Mouse (Mus musculus) lung, adult 18-20 months (tissue): Measurements from ENCODE around the gene Nav2.

Experiments used
- DNase-seq, 2 experiments: peaks; one replicate each; pipeline ENCODE4 v3.0.0; 2022; ENCODE audit warnings: mixed read lengths in 2 of 2

The Nav2 gene

DNA sequence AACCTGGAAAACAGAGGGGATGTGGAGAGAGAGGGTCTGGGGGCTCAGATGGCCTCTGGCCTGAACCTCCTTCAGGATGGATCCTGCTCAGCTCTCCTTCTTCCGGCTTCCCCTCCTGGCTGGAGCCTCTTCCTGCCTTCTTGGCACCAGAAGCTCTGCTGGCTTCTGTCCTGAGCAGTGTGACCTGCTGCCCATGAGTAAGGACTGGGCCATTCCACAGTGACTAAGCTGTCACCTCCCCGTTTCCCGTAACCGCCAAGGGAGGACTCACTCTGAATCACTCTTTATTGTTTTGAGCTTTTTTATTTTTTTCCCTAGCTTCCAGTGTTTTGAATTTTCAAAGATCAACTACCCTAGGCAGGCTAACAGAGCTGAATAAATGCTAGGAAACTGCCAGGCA lies 304.5 kb downstream of the Nav2 start:
- no peak for DNase-seq

DNA sequence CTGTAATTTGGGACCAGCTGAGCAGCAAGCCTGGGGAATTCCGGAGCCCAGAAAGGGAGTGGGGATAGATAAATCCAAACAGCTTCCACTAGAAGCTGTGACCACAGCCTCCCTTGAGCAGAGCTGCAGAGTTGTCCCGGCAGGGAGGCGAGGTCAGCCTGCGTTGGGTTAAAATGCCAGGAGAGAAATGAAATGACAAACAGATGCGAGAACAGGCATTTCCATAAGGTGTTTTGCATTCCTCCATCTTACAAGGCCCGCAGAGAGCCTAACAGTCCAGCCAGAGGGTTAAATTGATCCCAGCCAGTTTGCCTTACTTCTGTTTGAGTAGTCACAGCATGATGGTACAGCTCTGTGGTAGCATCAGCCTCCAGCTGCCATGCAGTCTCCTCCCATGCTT lies 309.3 kb downstream of the Nav2 start:
- no peak for DNase-seq

DNA sequence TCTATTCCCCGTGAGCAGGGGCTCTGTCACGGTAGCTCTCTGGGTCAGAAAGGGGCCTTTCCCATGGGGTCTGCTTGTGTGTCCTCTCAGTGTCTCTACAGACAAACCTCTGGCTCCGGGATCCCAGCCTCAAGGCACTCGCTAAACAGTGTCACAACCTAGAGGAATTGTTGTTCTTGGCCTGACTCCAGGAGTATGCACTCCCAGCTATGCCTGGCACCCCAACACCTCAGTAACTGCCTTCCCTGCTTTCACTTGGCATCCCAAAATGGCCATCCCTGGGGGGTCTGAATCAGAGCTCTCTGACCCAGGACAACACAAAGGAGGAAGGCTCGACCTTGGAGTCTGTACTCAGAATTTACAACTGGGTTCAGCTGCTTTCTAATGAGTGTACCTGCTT lies 317.2 kb downstream of the Nav2 start:
- DNase-seq: peak in 1 of 2 experiments; percentile 50

DNA sequence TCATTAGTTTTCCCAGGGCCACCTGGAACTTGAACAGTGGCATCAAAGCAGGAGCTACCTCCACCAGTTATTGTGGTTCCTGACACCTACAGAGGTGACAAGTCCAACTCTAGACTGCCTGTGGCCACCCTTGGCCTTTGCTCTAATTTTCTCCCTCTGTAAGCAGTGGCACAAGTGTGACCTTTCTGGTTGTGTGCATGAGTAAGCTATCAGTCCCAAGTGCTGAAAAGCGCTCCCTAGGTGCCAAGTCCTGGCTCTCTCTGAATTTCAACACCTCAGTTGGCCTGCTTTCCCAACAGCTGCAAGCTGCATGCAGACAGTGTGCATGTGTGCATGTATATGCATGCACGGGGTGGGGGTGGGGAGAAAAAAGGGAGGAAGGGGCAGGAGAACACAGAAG lies 324.5 kb downstream of the Nav2 start:
- DNase-seq: no peak

DNA sequence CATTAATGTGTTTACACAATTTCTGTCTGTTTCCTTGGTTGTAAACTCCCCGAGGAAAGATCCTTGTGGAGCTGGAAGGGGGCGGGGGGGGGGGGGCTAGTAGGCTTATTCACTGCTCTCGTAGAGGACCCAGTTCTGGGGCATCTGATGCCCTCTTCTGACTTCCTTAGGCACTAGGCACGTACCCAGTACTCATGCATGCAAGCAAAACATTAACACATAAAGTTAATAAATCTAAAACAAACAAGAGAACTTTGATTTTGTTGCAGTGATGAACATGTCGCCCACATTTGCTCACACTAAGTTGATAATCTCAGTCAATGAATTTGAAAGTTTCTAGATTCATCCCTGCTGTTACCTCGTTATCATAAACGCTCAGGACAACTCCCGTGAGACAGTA lies 325.8 kb downstream of the Nav2 start:
- no peak for DNase-seq

DNA sequence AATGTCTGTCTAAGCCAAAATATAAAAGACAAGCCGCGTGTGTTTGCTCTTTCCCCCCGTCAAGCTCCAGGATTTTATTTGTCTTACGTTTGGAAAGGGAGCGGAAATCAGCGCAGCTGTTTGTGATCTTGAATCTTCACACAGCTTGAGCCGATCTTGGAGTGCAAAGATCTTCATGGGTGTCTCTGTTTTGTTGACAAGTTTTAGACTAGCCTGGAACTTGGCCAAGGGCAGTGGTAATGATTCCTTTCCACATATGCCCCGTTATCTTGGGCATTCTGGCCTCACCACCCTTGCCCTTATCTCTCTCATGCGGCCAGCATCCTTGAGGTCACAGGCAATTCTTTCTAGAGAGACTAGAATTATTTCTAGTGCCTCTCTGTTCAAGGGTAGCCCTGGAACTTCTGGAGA lies 326.8 kb downstream of the Nav2 start:
- peak in 1 of 2 experiments; percentile 22 for DNase-seq

DNA sequence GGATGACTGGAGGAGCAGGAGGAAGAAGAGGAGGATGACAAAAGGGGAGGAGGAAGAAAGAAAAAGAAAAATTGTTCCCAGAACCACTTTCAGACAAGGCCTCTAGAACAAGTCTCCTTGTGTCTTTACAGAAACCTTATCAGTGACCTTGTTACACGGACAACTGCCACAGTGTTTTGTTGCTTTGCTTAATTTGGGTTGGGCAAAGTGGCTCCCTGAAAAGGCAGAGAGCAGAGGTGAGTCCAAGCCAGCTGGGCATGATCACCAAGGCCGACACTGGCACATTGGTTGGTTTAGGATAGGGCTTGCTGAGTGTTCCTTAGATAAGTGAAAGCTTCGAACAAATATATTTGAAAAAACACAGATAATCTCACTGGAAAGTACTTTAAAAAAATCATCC lies 327.3 kb downstream of the Nav2 start:
- DNase-seq: no peak

DNA sequence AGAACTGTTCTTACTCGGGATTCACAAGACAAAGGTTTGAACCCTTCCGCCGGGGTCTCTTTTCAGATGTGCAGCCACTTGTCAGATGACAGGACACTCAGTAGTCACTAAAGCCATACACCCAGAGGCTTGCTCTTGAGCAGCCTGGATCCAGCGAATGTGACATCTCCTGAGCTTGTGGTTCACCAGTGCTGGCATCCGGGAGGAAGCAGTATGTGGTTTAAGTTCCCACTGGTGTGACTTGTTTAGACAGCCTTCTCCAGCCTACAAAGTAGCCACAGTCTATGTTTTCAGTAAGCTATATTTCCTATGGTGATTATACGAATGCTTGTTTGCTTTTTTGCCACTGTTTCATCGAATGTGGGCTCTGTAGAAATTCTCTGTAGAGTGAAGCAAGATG lies 331.9 kb downstream of the Nav2 start:
- DNase-seq: no peak

DNA sequence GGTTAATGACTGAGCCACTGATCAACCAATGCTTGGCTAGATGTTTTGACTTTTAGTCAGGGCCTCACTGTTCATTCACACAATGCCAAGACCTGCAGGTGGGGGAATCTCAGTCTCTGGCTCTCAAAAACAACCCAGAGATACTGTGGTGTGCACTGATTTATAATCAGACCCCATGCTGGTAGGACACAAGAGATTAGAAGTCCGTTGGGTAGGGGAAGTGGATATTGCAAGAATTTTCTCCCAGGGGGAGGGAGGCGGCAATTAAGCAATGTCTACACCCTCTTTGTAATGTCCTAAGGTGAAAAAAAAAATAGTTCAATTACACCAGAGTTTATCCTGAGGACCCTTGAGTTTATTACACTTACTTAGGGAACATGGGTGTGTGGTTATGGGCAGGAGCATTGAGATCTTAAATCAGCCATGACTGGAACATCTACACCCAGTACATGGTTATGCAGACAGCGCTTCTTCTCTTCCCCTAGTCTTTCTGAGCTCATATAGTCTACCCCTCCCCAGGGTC lies 332.8 kb downstream of the Nav2 start:
- DNase-seq: peak in 1 of 2 experiments; percentile 36

DNA sequence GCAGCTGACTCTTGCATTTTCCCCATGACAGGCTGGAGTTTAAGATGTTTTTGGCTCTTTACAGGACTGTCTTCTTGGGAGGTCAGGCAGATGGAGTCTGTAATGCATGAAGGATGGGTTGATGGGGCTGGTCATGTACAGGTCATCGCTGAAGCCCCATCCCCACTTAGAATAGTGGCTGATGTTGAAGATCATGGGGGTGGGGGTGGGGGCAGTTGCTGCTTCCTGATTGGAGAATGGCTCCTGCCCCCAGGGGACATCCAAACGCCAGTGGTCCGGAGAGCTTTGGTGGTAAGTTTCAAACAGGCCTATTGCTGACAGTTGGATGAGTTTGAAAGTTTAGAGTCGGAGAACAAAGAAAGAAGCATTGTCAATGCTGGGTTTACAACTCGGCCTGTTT lies 333.7 kb downstream of the Nav2 start:
- DNase-seq: no peak

DNA sequence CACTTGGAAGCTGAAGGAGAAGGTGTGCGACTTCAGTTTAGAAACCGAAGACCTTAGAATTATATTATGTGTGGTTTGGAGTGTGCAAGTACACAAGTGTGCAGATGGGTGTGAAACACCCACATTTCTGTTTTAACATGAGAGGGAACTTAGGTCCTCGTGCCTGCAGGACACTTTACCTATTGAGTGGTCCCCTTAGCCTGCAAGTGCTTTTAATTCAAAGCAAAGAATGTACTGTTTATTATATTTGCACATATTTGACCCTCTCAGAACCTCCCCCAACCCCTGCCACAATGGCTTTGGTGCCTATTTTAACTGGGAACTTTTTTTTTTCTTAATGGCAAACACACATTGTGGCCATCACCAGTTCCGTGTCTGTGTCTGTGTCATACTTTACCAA lies 334.6 kb downstream of the Nav2 start:
- peak in 1 of 2 experiments; percentile 44 for DNase-seq

DNA sequence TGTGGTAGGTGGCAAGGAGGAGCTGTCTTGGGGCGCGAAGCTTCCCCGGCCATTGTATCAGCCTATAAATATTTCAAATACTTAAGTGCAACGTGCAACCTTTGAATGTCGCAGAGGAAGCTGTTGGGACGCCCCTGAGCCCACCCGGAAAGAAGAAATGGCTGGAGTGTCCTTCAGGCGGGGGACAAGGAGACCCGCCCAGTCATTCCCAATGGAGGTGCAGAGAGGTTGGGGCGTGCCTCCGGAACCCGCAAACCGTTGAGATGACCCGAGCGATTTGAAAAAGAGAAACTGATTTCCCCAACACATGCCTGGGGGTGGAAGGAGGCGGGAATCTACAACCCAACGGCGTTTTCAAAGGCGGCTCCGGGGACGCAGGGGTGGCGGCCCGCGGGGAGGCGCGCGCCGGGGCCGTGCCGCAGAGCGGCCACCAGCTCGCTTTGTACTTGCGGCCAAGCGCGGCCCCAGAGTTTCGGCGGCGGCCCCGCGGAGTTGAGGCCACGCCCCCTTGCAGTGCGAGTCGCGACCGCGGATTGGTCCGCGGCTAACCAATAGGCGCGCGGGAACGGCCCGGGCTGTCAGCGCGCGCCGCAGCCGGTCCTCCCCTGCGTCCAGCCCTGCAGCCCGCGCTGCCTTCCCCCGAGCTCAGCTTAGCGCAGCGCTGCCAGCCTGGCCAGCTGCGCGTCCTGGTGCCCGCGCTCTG lies 337.2 kb downstream of the Nav2 start:
- peak; percentile 92 to 94 for DNase-seq

DNA sequence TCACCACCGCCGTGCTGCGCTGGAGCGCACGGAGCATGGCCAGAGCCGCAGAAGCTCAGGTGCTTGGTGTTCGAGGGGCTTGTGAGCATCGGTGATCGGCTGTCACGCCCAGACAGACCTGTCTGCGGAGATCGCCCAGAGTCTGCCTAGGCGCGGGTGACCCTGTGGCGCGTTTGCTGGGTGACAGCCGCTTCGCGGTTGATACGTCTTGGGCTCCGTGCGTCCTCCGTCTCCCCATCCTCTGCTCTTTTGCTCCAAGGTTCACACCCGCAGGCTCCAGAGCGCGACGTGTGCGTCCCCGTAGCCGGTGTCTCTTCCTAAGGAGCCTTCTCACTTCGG lies 337.7 kb downstream of the Nav2 start:
- no peak for DNase-seq

DNA sequence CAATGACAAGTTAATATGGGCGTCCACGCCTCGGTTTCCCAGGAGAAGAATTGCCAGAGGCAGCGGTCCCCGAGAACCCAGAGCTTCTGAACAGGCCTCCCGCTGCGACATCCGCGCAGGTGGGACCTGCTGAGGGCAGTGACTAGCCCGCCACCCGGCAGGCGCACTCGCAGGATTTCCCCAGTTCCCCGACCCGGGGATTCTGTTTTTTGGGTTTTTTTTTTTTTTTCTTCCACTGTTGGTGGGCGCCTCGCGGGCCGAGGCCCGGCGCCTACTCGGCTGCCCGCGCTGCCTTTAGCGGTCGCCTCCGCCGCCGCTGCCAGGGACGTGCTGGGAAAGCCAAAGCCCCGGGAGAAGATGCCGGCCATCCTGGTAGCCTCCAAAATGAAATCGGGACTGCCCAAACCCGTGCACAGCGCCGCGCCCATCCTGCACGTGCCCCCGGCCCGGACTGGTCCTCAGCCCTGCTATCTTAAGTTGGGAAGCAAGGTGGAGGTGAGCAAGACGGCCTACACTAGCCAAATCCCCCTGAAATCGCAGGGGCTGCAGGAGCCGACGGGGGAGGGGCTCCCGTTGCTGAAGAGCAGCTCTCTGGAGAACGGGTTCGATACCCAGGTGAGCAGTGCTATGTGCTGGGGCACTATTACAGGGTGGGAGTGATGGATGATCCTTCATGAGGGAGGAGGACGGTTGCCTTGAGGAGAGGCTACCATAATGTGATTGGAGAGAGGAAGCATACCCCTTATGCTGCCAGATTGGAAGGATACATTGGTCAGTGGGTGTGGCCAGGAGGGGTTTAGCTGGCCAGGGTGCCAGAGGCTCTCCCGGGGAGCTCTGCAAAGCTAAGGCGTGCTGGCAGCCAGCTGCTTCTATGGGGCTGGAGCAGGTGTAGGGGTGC lies 338.3 kb downstream of the Nav2 start:
- peak in 1 of 2 experiments; percentile 19 for DNase-seq

DNA sequence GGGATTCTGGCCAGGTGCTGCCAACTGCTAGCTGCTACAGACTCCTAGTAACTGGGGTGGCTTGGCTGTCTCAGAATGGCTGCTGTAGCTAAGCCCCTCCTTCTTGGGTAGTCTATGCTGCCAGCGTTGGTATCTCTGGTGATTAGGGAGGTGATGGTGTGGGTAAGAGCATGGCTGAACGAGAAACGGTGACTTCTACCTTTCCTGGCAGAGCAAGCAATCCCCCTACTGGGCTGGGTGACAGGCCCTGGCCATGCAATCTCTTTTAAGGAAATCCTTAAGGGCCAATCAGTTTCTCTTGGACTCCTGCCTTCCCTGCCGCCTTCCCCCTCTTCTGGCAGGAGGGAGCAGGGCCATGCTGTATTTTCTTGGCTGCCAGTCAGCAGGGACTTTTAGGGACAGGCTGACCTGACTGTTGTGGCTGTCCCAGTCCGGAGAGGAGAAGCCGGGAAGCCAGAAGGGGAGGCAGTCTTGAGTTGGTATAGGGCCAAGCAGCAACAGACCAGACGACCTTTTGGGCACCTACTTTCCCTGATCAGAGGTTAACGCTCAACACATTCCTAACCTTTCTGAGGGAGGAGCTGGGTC lies 339.3 kb downstream of the Nav2 start:
- DNase-seq: peak; percentile 80 to 86

DNA sequence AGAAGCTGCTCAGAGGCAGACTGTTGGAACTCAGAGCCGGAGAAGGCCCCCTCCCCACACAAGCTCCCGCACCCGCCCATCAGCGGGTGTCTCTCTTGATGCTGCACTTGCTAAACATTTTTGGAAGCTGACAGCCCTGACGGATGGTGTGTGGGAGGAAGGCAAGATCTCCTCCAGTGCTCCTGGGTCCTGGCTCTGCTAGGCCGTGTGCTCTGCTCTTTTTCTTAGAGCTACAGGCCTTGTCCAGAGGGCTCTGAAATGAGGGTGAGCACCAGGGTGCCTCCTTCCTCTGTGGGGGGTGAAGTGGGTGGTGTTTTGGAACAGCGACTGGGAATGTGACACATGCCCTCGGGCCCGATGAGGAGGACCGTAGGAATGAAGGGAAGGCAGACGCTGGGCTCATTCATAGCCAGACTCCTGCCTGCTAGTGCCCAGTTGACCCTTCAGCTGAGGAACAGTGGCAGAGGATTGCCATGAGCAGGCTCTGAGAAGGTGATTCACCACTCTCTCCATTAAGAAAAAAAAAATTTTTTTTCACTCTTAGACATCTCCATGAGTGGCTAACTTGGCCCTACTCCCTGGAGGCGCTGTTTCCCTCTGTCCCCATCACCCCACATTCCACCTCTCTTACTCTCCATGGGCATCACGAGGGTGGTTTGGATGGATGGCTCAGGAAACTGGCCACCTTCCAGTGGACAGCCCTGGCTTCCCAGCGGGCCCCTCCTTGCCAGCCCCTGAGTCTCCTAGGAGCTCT lies 340.0 kb downstream of the Nav2 start:
- peak; percentile 33 to 58 for DNase-seq

DNA sequence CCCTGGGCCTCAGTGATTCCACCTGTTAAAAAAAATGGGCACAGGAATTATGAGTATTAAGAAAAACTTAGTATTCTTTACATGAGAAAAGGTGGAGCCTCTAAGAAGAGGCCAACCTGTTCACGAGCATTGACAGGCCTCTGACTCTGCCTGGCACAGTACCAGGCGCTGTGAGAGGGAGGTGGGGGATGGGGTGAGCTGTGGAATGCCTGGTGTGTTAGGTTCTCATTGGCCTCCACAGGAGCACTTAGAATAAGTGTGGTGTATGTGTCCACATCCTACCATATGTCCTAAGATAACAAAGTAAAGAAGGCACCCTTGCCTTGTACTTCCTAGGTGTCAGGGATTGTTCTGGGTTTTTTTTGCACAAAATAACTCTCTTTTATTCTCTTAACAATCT lies 340.9 kb downstream of the Nav2 start:
- peak; percentile 37 to 44 for DNase-seq

DNA sequence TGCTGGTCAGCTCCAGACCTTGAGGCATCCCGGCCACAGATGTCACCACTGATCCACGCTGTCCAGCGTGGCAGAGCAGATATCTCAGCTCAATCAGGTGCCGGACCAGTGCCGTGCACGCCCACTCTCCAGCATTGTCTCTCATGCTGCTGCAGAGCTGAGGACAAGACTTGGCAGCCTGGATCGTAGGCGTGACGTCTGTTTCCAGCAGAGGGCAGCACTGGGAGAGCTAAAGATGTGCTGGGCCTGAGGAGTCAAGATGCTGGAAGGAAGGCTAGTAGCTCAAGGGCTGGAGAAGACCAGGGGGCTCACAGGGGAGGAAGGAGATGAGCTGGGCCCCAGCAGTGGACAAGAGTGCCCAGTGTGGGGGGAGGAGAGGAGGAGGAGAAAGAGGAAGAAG lies 341.5 kb downstream of the Nav2 start:
- peak; percentile 77 to 85 for DNase-seq

DNA sequence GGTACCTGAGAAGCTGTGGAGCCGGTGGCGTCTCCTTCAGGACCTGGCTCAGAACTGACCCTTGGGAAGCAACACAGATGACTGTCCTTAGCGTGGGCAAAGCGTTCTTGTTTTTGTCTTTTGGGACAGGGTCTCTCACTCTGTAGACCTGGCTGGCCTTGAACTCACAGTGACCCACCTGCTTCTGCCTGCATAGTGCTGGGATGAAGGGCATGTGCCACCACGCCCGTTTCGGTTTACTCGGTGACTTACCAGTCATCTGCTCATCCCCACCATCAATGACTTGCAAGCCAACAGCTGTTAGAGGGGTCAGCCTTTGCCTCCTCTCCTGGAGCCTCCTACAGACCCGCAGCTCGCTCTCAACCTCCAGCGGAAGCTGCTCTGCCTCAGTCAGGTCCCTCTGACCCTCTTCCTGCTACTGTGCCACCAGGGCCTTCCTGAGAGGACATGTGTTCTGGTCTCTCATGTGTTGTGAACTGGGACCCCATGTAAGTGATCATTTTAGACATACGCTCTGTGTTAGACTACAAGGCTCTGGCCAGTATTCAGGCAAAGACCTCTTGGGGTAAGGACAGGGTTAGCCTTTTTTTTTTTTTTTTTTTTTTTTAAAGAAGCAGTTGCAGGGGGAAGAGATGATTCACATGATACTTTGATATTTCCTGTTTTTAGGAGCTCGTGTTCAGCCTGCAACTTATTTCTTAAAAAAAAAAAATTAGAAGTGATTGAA lies 342.2 kb downstream of the Nav2 start:
- no peak for DNase-seq

DNA sequence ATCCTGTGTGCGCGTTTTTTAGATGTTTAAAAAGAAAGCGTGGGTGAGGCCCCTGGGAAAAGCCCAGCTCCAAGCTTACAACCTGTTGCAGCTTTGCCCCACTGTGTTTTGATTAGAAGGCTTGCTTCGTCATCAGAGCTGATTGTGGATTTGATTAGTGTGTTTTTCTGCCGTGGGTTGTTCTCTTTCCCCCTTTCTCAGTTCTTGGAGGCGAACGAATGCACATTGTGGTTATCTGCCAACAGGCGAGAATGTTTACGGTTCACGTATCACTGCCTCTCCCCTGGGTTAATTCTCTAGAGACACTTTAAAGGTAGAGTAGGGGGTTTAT lies 342.8 kb downstream of the Nav2 start:
- DNase-seq: no peak

DNA sequence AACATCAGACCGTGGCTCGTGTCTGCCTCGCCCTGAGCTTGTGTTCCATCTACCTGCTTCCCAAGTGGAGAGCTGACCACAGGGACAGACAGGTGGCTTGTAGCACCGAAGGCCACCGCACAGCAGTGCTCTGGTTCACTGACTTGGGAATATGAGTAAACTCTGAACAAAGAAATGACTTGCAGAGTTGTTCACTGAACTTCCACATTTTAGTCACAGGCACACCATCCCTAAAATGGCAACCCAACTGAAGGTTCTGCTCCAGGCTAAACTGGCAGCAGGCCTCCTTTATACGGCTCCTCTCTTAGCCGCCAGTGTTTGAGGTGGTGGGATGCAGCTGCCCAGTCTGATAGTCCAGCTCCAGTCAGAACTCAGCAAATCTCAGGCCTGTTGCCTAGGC lies 343.9 kb downstream of the Nav2 start:
- no peak for DNase-seq

DNA sequence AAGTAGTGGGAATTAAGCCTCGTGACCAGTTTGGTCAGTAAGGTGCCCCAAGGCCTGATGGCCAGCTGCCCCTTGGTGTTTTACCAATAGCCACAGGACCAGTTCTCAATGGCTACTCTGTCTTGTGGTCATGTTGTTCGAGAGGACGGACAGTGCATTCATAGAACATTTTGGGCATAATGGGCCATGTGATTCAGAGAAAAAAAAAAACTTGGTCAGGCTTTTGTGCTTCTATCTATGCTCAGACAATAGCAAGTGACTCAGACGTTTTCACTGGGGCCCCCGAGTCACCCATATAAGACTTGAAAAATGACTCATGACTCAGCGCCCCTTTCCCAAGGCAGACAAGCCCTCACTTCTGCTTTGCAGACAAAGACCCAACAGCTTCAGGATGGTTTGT lies 344.4 kb downstream of the Nav2 start:
- DNase-seq: no peak
